Mouse (Mus musculus) megakaryocyte, embryonic 14.5 days (primary cell): ENCODE results near the gene Ptgfrn.

Experiments used
- FLI1 ChIP-seq: IDR thresholded peaks from 2 replicates; pipeline ENCODE4 v1.6.1; 2012; ENCODE audit warnings: low read length, inconsistent platforms, mixed read lengths
- GATA1 ChIP-seq: IDR thresholded peaks from 3 replicates; pipeline ENCODE4 v1.6.1; 2012; ENCODE audit warnings: mixed read lengths, low read length, inconsistent platforms, borderline replicate concordance

DNA sequence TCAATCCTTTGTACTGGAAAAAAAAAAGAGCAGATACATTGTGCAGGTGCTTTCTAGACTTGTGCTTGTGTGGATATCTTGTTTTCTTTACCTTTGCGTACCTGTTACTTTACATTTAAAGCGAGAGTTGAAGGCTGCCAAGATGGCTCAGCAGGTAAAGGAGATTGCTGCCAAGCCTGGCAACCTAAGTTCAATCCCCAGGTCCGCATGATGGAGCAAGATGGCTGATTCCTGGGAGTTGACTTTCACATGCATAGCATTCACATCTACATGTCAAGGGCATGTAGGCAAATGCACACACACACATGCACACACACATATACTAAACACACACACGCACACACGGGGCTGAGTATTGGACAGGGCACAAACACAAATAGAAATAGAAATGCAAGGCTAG lies 14.6 kb upstream of the Ptgfrn start:
- TF ChIP-seq GATA1 (no peak), FLI1 (no peak)
